Comparison of ENCODE assay signal across 9 mouse cellular contexts in the genomic region with DNA sequence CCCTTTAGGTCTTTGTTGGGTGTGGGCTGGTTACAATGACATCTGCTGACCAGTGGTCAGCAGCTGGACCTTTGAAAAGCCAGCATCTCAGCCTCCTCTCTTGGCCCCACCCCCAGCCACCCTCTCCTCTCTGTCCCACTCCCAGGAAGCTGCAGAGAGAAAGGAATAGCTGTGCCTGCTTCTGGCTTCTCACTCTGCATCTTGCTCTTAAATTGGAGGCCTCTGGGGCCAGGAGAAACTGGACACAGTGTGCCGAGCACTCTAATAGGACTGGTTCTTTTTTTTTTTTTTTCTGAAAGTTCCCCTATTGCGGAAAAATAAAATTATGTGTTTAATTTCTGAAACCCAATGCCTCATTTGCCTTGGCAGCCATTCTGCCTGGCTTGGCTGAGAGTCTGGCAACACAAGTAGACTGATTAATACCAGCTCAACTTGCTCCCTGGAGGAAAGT. TPM values are rescaled to one million over a fixed set of nuclear protein-coding genes. Genes with fewer than 3 reads are reported as not detected.
A peak's percentile ranks its signal among the peaks of the same experiment; 100 is the strongest.
DNase-seq lines count a peak whose midpoint lies in the region; ATAC-seq and TF ChIP-seq lines count a peak whose summit lies in the region.
"Had no signal": no experiment of that assay in that cellular context is flagged by ENCODE, and none has a peak within 500 bp of the region (broad histone marks: within the 10 kb centered on the region; RNA-seq: fewer than 3 reads in every experiment).

No protein-coding gene starts in this region.

- TF ChIP-seq EP300 in heart, adult 2 months (IDR thresholded peaks at IDR 0.05; ENCODE audit: insufficient read depth, low read depth, low read length), result no peak

- intact Hi-C loops in heart, adult 2 months (cut with DNase I), result no loop called here

- no peak for TF ChIP-seq CTCF in heart, adult 2 months (IDR thresholded peaks at IDR 0.05)
- TF ChIP-seq CTCF in intestine, postnatal 0 days (IDR thresholded peaks at IDR 0.05; ENCODE audit: low read depth), result no peak

- peak; percentile 59 for DNase-seq in urinary bladder, postnatal 14 days (ENCODE audit: low spot score)
- no peak for DNase-seq in urinary bladder, postnatal 10 days (ENCODE audit: low spot score)
- peak; percentile 68 to 80 for DNase-seq in heart, adult 2 months
- DNase-seq in natural killer cell, adult 2 months (ENCODE audit: low spot score in 2 of 2), result no peak
- no peak for DNase-seq in urinary bladder, adult 2 months (ENCODE audit: low spot score)
- DNase-seq in frontal cortex, postnatal 25 days (ENCODE audit: low spot score in 2 of 2), result no peak

- peaks cover 2% of the 10 kb centered on the region; the same call in 1 of the 2 replicates for H3K79me2 ChIP-seq in heart, adult 2 months (replicated peaks; ENCODE audit: control insufficient read depth, insufficient read depth, low read length)

- WGBS in heart, adult 2 months, result 20% methylated on average over 2 of the region's 2 CpGs
- WGBS in intestine, postnatal 0 days, result 30% methylated on average over 2 of the region's 2 CpGs
- WGBS in midbrain, embryonic 16.5 days, result 27% methylated on average over 2 of the region's 2 CpGs

- 0 out of 2 replicates have a peak overlapping the region, but pooled peaks have one; percentile 15 for H3K4me3 ChIP-seq in heart, adult 2 months
- no peak overlapping the region for H3K4me3 ChIP-seq in intestine, postnatal 0 days (ENCODE audit: low read depth, low read length)
- no peak overlapping the region for H3K4me3 ChIP-seq in midbrain, embryonic 16.5 days (ENCODE audit: low read depth, low read length)
- H3K4me3 ChIP-seq: liver, embryonic 15.5 days had no signal

- TF ChIP-seq POLR2A in heart, adult 2 months (IDR thresholded peaks at IDR 0.05; ENCODE audit: insufficient read depth, low read depth, low read length), result no peak

- H3K4me1 ChIP-seq in heart, adult 2 months (ENCODE audit: control insufficient read depth, insufficient read depth, low read length), result peaks cover 16% of the 10 kb centered on the region
- no peaks in the 10 kb centered on the region; the same call in 1 of the 2 replicates for H3K4me1 ChIP-seq in intestine, postnatal 0 days (replicated peaks; ENCODE audit: control insufficient read depth, insufficient read depth, low read length)
- H3K4me1 ChIP-seq in midbrain, embryonic 16.5 days (ENCODE audit: control insufficient read depth, insufficient read depth, low read length), result peaks cover 4% of the 10 kb centered on the region; the same call in 1 of the 2 replicates

- H3K4me2 ChIP-seq in intestine, postnatal 0 days (replicated peaks; ENCODE audit: low read depth), result no peak overlapping the region
- H3K4me2 ChIP-seq in midbrain, embryonic 16.5 days (ENCODE audit: low read length), result no peak overlapping the region

- peaks cover 2% of the 10 kb centered on the region; the same call in 1 of the 2 replicates for H3K36me3 ChIP-seq in heart, adult 2 months (ENCODE audit: control insufficient read depth, insufficient read depth, low read length)
- H3K36me3 ChIP-seq in intestine, postnatal 0 days (ENCODE audit: control insufficient read depth, insufficient read depth), result no peaks in the 10 kb centered on the region
- H3K36me3 ChIP-seq in midbrain, embryonic 16.5 days (ENCODE audit: control insufficient read depth, insufficient read depth, low read length), result no peaks in the 10 kb centered on the region
- H3K36me3 ChIP-seq: liver, embryonic 15.5 days had no signal

- H3K9ac ChIP-seq in heart, adult 2 months (ENCODE audit: low read depth, low read length), result 0 out of 2 replicates have a peak overlapping the region, but pooled peaks have one; percentile 16
- H3K9ac ChIP-seq in intestine, postnatal 0 days (ENCODE audit: low read depth, low read length), result no peak overlapping the region
- H3K9ac ChIP-seq in midbrain, embryonic 16.5 days (ENCODE audit: low read depth, low read length), result no peak overlapping the region
- H3K9ac ChIP-seq: liver, embryonic 15.5 days had no signal

- ATAC-seq in intestine, postnatal 0 days, result no peak
- no peak for ATAC-seq in midbrain, embryonic 16.5 days

- no peaks in the 10 kb centered on the region for H3K9me3 ChIP-seq in intestine, postnatal 0 days (ENCODE audit: control insufficient read depth)
- no peaks in the 10 kb centered on the region for H3K9me3 ChIP-seq in midbrain, embryonic 16.5 days (replicated peaks; ENCODE audit: control insufficient read depth, low read length, poor library complexity, severe bottlenecking)
- H3K9me3 ChIP-seq: liver, embryonic 15.5 days had no signal

- no peaks in the 10 kb centered on the region for H3K27me3 ChIP-seq in heart, adult 2 months (ENCODE audit: control insufficient read depth, insufficient read depth, low read length)
- H3K27me3 ChIP-seq in intestine, postnatal 0 days (replicated peaks; ENCODE audit: control insufficient read depth, insufficient read depth, low read length), result no peaks in the 10 kb centered on the region
- peaks cover 10% of the 10 kb centered on the region for H3K27me3 ChIP-seq in midbrain, embryonic 16.5 days (ENCODE audit: control insufficient read depth, insufficient read depth, low read depth, low read length)

- H3K27ac ChIP-seq in heart, adult 2 months, result peak overlapping the region; percentile 98
- H3K27ac ChIP-seq in intestine, postnatal 0 days (ENCODE audit: low read depth, low read length), result peak overlapping the region; percentile 71; the same call in 1 of the 2 replicates
- H3K27ac ChIP-seq in midbrain, embryonic 16.5 days (ENCODE audit: low read length), result peak overlapping the region; percentile 42

RNA-seq across cellular contexts. Expression of a gene that starts 3.8 kb away (rescaled TPM):
- 10 to 100 TPM; 29.8 to 31.4 TPM for total RNA-seq in heart, adult 2 months (2021)
- 26.1 and 34.1 TPM in 2 replicates for polyA plus RNA-seq in heart, adult 2 months (2012; rRNA removed)
- polyA plus RNA-seq in intestine, postnatal 0 days (2015; fragmentation: Nextera tagmentation; extraction: Ambion mirVana), result 9.8 and 10.8 TPM in 2 replicates
- 30.8 and 34.4 TPM in 2 replicates for polyA plus RNA-seq in midbrain, embryonic 16.5 days (2015; fragmentation: Nextera tagmentation; extraction: Ambion mirVana)
- polyA plus RNA-seq in urinary bladder, adult 2 months (2012; rRNA removed), result 45.0 and 45.7 TPM in 2 replicates

RNA-seq across cellular contexts. Expression of a gene that starts 15.7 kb away (rescaled TPM):
- 10 to 100 TPM; 89.1 to 90.3 TPM for total RNA-seq in heart, adult 2 months (2021)
- 130 and 172 TPM in 2 replicates for polyA plus RNA-seq in heart, adult 2 months (2012; rRNA removed)
- 67.7 and 74.7 TPM in 2 replicates for polyA plus RNA-seq in intestine, postnatal 0 days (2015; fragmentation: Nextera tagmentation; extraction: Ambion mirVana)
- polyA plus RNA-seq in midbrain, embryonic 16.5 days (2015; fragmentation: Nextera tagmentation; extraction: Ambion mirVana), result 79.5 and 83.8 TPM in 2 replicates
- 79.5 and 82.0 TPM in 2 replicates for polyA plus RNA-seq in urinary bladder, adult 2 months (2012; rRNA removed)

RNA-seq across cellular contexts. Expression of a gene that starts 23.4 kb away (rescaled TPM):
- total RNA-seq in heart, adult 2 months (2021), result 10 to 100 TPM; 82.5 to 90.1 TPM
- polyA plus RNA-seq in heart, adult 2 months (2012; rRNA removed), result 83.2 and 96.8 TPM in 2 replicates
- 148 and 157 TPM in 2 replicates for polyA plus RNA-seq in intestine, postnatal 0 days (2015; fragmentation: Nextera tagmentation; extraction: Ambion mirVana)
- 115 and 119 TPM in 2 replicates for polyA plus RNA-seq in midbrain, embryonic 16.5 days (2015; fragmentation: Nextera tagmentation; extraction: Ambion mirVana)
- polyA plus RNA-seq in urinary bladder, adult 2 months (2012; rRNA removed), result 73.3 and 91.1 TPM in 2 replicates

RNA-seq across cellular contexts. Expression of a gene that starts 30.3 kb away (rescaled TPM):
- total RNA-seq in heart, adult 2 months (2021), result 10 to 100 TPM in 1 of 2 experiments, 1 to 10 TPM in 1; 9.2 to 12.6 TPM
- polyA plus RNA-seq in heart, adult 2 months (2012; rRNA removed), result 12.1 and 13.9 TPM in 2 replicates
- polyA plus RNA-seq in intestine, postnatal 0 days (2015; fragmentation: Nextera tagmentation; extraction: Ambion mirVana), result 4.6 and 4.7 TPM in 2 replicates
- 6.4 and 7.4 TPM in 2 replicates for polyA plus RNA-seq in midbrain, embryonic 16.5 days (2015; fragmentation: Nextera tagmentation; extraction: Ambion mirVana)
- 7.4 and 10.6 TPM in 2 replicates for polyA plus RNA-seq in urinary bladder, adult 2 months (2012; rRNA removed)

RNA-seq across cellular contexts. Expression of a gene that starts 48.7 kb away (rescaled TPM):
- under 1 TPM; 0.23 to 0.36 TPM for total RNA-seq in heart, adult 2 months (2021)
- polyA plus RNA-seq in heart, adult 2 months (2012; rRNA removed), result 0.06 and 0.12 TPM in 2 replicates
- polyA plus RNA-seq in intestine, postnatal 0 days (2015; fragmentation: Nextera tagmentation; extraction: Ambion mirVana), result 0.26 and 0.47 TPM in 2 replicates
- 0.71 and 0.80 TPM in 2 replicates for polyA plus RNA-seq in midbrain, embryonic 16.5 days (2015; fragmentation: Nextera tagmentation; extraction: Ambion mirVana)
- polyA plus RNA-seq in urinary bladder, adult 2 months (2012; rRNA removed), result 1.4 and 1.5 TPM in 2 replicates

Comparison
In these comparisons a context has a peak if more than half of its experiments do, and no peak if none do; other contexts are left out.
1. DNase-seq: peak in urinary bladder, postnatal 14 days (single experiment) and heart, adult 2 months (2 of 2); none in urinary bladder, postnatal 10 days (single experiment), natural killer cell, adult 2 months (0 of 2), urinary bladder, adult 2 months (single experiment) and frontal cortex, postnatal 25 days (0 of 2).
2. H3K27ac ChIP-seq: peak in every context shown above with its lines; median percentile 98 in heart, adult 2 months; 71 in intestine, postnatal 0 days; 42 in midbrain, embryonic 16.5 days.